Mouse (Mus musculus): ENCODE measurements around the gene Phldb1. TPM values are rescaled to one million over a fixed set of nuclear protein-coding genes. Genes with fewer than 3 reads are reported as not detected.
"Not testable (repeated sequence)": the region's sequence is repeated elsewhere in the genome, so short reads cannot be mapped to it uniquely, and the experiment has no call there.

The Phldb1 gene
- total RNA-seq, 1 experiment from 2014 or later = 36.9 TPM

GRCm38 (mm10) chr9:44652027-44652426 is 83.0 kb downstream of the Phldb1 start:
- peak; percentile 82 for DNase-seq

- DNase-seq = no peak
Observed at GRCm38 (mm10) chr9:44648881-44649281, 86.1 kb downstream of the Phldb1 start.

GRCm38 (mm10) chr9:44647656-44648055 is 87.3 kb downstream of the Phldb1 start:
- no peak for DNase-seq

GRCm38 (mm10) chr9:44647026-44647425 is 88.0 kb downstream of the Phldb1 start:
- DNase-seq = no peak

- DNase-seq = no peak
Observed at GRCm38 (mm10) chr9:44646366-44646765, 88.6 kb downstream of the Phldb1 start.

GRCm38 (mm10) chr9:44645924-44646323 is 89.1 kb downstream of the Phldb1 start:
- no peak for DNase-seq

- peak; percentile 60 for DNase-seq
Observed at GRCm38 (mm10) chr9:44645481-44645880, 89.5 kb downstream of the Phldb1 start.

- DNase-seq = no peak
Observed at GRCm38 (mm10) chr9:44644186-44644585, 90.8 kb downstream of the Phldb1 start.

- no peak for DNase-seq
Observed at GRCm38 (mm10) chr9:44643103-44643502, 91.9 kb downstream of the Phldb1 start.

- no peak for DNase-seq
Observed at GRCm38 (mm10) chr9:44641616-44642015, 93.4 kb downstream of the Phldb1 start.

GRCm38 (mm10) chr9:44640646-44641357 is 94.2 kb downstream of the Phldb1 start:
- DNase-seq = no peak

- not testable (repeated sequence) for DNase-seq
Observed at GRCm38 (mm10) chr9:44640028-44640427, 95.0 kb downstream of the Phldb1 start.

- not testable (repeated sequence) for DNase-seq
Observed at GRCm38 (mm10) chr9:44638726-44639125, 96.3 kb downstream of the Phldb1 start.

- peak; percentile 41 for DNase-seq
Observed at GRCm38 (mm10) chr9:44637551-44638169, 97.3 kb downstream of the Phldb1 start.

Other genes starting within 250 kb of the Phldb1 start
- 0.18 TPM in 1 of 2 replicates, not detected in the other for gene Cxcr5, start 173.3 kb downstream of the Phldb1 start, total RNA-seq (2021)
- 126 and 145 TPM in 2 replicates for gene Ddx6, start 130.3 kb downstream of the Phldb1 start, total RNA-seq (2021)
- gene Treh, start 62.0 kb downstream of the Phldb1 start, total RNA-seq (2021) = not detected in 2 replicates
- 148 and 170 TPM in 2 replicates for gene Arcn1, start 32.6 kb upstream of the Phldb1 start, total RNA-seq (2021)
- gene Ift46, start 32.7 kb upstream of the Phldb1 start, total RNA-seq (2021) = 71.7 and 97.0 TPM in 2 replicates
- gene Tmem25, start 64.1 kb upstream of the Phldb1 start, total RNA-seq (2021) = 6.1 and 8.6 TPM in 2 replicates
- gene Ttc36, start 67.9 kb upstream of the Phldb1 start, total RNA-seq (2021) = 3.4 and 10.5 TPM in 2 replicates
- 31.5 and 47.5 TPM in 2 replicates for gene Kmt2a, start 146.1 kb upstream of the Phldb1 start, total RNA-seq (2021)
- gene Atp5l, start 185.5 kb upstream of the Phldb1 start, total RNA-seq (2021) = 383 and 529 TPM in 2 replicates
- 71.9 and 105 TPM in 2 replicates for gene Ube4a, start 230.4 kb upstream of the Phldb1 start, total RNA-seq (2021)
- 0.52 TPM in 1 of 2 replicates, not detected in the other for gene Cd3g, start 245.2 kb upstream of the Phldb1 start, total RNA-seq (2021)
- gene Cd3d, start 246.6 kb upstream of the Phldb1 start, total RNA-seq (2021) = not detected in 2 replicates